Mouse (Mus musculus) left cerebral cortex, postnatal 36 days (tissue): ENCODE data around the gene Nphp4. TPM values are rescaled to one million over a fixed set of nuclear protein-coding genes. Genes with fewer than 3 reads are reported as not detected.
A peak's percentile ranks its signal among the peaks of the same experiment; 100 is the strongest.

Source experiments
- DNase-seq, 2 experiments: peaks; one replicate each; pipeline ENCODE4 v3.0.0; 2021 to 2022; ENCODE audit warnings: low spot score in 2 of 2, mixed read lengths in 1 of 2
- intact Hi-C: fragments of 180-260 bp; cut with DNase I; formaldehyde crosslinking; loops from one replicate; pipeline ENCODE4 v1.15.1; 2025
- total RNA-seq, 2 experiments: library from RNA; stranded (reverse); gene quantifications; 2 replicates each; pipeline ENCODE4 v1.2.3; 2021

The Nphp4 gene
- total RNA-seq, 2 experiments from 2014 or later: 18.2 to 20.3 TPM

GRCm38 (mm10) chr4:152475941-152476340, 565 bp upstream of the Nphp4 start:
- intact Hi-C loops: loop anchor here (2.0 to 5.0 kb wide), 3 partner anchors 13 to 129 kb away; no protein-coding TSS in a partner anchor
- no peak for DNase-seq

- DNase-seq: no peak
- intact Hi-C loops: loop anchor here (2.0 to 5.0 kb wide), 3 partner anchors 14 to 130 kb away; no protein-coding TSS in a partner anchor
These were observed 580 bp downstream of the Nphp4 start for GRCm38 (mm10) chr4:152477106-152477465.

- intact Hi-C loops: loop anchor here (2.0 to 5.0 kb wide), 3 partner anchors 15 to 130 kb away; no protein-coding TSS in a partner anchor
- peak; percentile 100 for DNase-seq
These were observed 1.1 kb downstream of the Nphp4 start, which contains the start of gene Kcnab2 for GRCm38 (mm10) chr4:152477466-152478223. Kcnab2 (minus strand) TSS chr4:152477871.

- DNase-seq: no peak
- intact Hi-C loops: loop anchor here (5.0 kb wide), 2 partner anchors 41 to 131 kb away; no protein-coding TSS in a partner anchor
These were observed 1.7 kb downstream of the Nphp4 start for GRCm38 (mm10) chr4:152478224-152478567.

- peak in 1 of 2 experiments; percentile 32 for DNase-seq
- intact Hi-C loops: loop anchor here (5.0 kb wide), 1 partner anchor 303 kb away; the partner anchor contains the start of gene Acot7
These were observed 3.9 kb downstream of the Nphp4 start for GRCm38 (mm10) chr4:152480426-152480825.

- no peak for DNase-seq
- intact Hi-C loops: no loop called here
These were observed 11.5 kb downstream of the Nphp4 start for GRCm38 (mm10) chr4:152488046-152488445.

- intact Hi-C loops: loop anchor here (2.0 to 5.0 kb wide), 2 partner anchors 153 to 316 kb away; partner anchors contain the start of gene Chd5
- no peak for DNase-seq
These were observed 13.8 kb downstream of the Nphp4 start for GRCm38 (mm10) chr4:152490311-152490710.

GRCm38 (mm10) chr4:152491250-152491899, 14.9 kb downstream of the Nphp4 start:
- intact Hi-C loops: loop anchor here (2.0 to 5.0 kb wide), 2 partner anchors 154 to 317 kb away; partner anchors contain the start of gene Chd5

GRCm38 (mm10) chr4:152494360-152494879, 17.9 kb downstream of the Nphp4 start:
- DNase-seq: no peak
- intact Hi-C loops: loop anchor here (5.0 kb wide), 1 partner anchor 157 kb away; the partner anchor contains the start of gene Chd5

More at GRCm38 (mm10) chr4:152491250-152491899, 14.9 kb downstream of the Nphp4 start:
- DNase-seq: peak; percentile 79 to 81

- intact Hi-C loops: no loop called here
These were observed 35.9 kb downstream of the Nphp4 start for GRCm38 (mm10) chr4:152512221-152512925.

GRCm38 (mm10) chr4:152514884-152515283, 38.4 kb downstream of the Nphp4 start:
- intact Hi-C loops: no loop called here
- DNase-seq: no peak

More at GRCm38 (mm10) chr4:152512221-152512925, 35.9 kb downstream of the Nphp4 start:
- no peak for DNase-seq

GRCm38 (mm10) chr4:152519106-152519505, 42.6 kb downstream of the Nphp4 start:
- intact Hi-C loops: no loop called here
- DNase-seq: no peak

- DNase-seq: peak; percentile 63 to 68
- intact Hi-C loops: no loop called here
These were observed 43.6 kb downstream of the Nphp4 start for GRCm38 (mm10) chr4:152520083-152520482.

GRCm38 (mm10) chr4:152532872-152533271, 56.4 kb downstream of the Nphp4 start:
- intact Hi-C loops: loop anchor here (5.0 kb wide), 2 partner anchors 89 to 1409 kb away; no protein-coding TSS in a partner anchor
- no peak for DNase-seq

GRCm38 (mm10) chr4:152539756-152540155, 63.2 kb downstream of the Nphp4 start:
- intact Hi-C loops: no loop called here
- DNase-seq: no peak

GRCm38 (mm10) chr4:152541172-152541571, 64.7 kb downstream of the Nphp4 start:
- intact Hi-C loops: no loop called here
- no peak for DNase-seq

GRCm38 (mm10) chr4:152542447-152542846, 65.9 kb downstream of the Nphp4 start:
- no peak for DNase-seq
- intact Hi-C loops: no loop called here

GRCm38 (mm10) chr4:152546481-152546880, 70.0 kb downstream of the Nphp4 start:
- intact Hi-C loops: no loop called here
- no peak for DNase-seq

- intact Hi-C loops: no loop called here
- no peak for DNase-seq
These were observed 71.6 kb downstream of the Nphp4 start for GRCm38 (mm10) chr4:152547886-152548663.
